Mouse (Mus musculus) megakaryocyte-erythroid progenitor cell, adult 5-6 weeks (primary cell): Measurements from ENCODE around the gene Slc38a1. TPM values are rescaled to one million over a fixed set of nuclear protein-coding genes. Genes with fewer than 3 reads are reported as not detected.

Source experiments
- ATAC-seq: replicated peaks from 2 replicates; pipeline ENCODE4 v1.8.0; 2016; ENCODE audit warnings: mild to moderate bottlenecking, inconsistent platforms; ENCODE audit not compliant: severe bottlenecking, poor library complexity, low FRiP score, low TSS enrichment
- total RNA-seq, 2 experiments: library from RNA; stranded (forward) in 1 of 2; stranded (reverse) in 1 of 2; fragments of 200-1000, 215-1000 nt in 1 of 2; fragments of >200 nt in 1 of 2; fragmentation: Nextera tagmentation in 1 of 2; gene quantifications; 2 replicates each; pipeline ENCODE4 v1.2.3; 2014 to 2017

Slc38a1 gene
- total RNA-seq, 2 experiments from 2014 or later = 51.3 to 84.0 TPM

- peak; percentile 88 for ATAC-seq
Observed at GRCm38 (mm10) chr15:96665889-96666288, 23.2 kb upstream of the Slc38a1 start.

DNA sequence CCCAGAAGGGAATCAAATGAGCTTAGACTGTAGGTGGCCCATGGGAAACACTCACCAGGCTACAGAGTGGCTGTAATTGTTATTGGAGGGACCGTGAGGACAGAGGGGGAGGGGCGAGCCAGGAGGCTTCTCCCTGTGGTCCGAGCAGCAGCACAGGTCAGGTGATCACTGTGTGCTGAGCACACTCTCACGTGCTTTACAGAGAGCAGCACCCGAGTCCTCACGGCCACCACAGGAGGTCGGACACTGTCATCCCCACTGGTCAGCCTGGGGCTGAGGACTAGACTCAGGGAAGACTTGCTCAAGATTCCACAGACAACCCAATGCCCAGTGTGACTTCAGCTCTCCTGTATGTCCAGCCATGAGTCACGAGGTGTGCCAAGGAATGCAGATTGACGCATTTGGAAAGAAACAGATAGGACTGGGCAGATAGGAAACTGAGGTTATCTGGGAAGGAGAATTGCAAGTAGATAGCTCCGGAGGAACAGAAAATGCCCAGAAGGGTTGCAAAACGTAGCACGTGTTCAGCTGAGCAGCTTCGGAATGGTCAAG, 18.0 kb upstream of the Slc38a1 start:
- no peak for ATAC-seq

DNA sequence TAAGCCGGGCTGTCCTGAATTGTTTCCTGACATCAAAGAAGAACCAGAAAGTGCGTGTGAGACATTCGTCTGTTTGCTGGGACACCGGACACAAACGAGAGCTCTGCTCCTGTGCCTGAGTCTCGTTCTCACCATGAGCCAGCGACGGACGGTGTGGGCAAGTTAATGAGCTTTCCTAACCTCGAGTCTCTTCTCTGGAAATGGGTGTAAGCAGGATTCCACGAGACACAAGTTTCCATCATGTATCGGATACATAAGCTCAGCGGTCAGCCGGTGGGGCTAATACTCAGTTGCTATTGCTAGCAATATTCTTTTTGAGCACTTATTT, 15.5 kb upstream of the Slc38a1 start:
- ATAC-seq = no peak

DNA sequence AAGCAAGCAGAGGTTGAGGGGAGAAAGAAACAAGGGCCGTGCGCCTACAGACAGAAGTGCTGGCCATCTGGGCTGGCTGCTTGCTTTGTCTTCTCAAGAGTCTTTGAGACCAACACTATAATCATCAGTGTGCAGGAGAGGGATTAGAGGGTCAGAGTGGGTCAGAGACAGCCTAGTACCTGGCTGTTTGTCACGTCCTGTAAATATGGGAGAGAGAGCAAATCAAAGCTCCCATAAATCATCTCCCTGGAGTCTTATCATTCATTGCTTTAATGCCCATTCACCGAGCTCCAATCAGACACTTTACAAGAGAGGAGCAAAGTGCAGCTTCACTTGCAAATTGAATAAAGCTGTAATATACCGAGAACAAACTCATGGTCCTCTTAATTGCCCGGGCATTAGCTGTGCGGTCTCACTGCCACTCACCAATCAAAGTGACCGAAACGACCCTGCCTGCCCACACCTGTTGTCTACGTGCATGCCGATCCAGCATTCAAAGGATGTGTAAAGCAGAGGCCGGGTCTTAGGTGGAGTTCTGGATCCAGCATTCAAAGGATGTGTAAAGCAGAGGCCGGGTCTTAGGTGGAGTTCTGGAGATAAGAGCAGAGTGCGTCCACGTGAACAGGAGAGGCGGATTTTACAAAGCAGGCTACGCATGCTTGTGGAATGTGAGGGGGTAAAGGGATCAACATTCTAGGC, 15.0 kb upstream of the Slc38a1 start:
- ATAC-seq = no peak

DNA sequence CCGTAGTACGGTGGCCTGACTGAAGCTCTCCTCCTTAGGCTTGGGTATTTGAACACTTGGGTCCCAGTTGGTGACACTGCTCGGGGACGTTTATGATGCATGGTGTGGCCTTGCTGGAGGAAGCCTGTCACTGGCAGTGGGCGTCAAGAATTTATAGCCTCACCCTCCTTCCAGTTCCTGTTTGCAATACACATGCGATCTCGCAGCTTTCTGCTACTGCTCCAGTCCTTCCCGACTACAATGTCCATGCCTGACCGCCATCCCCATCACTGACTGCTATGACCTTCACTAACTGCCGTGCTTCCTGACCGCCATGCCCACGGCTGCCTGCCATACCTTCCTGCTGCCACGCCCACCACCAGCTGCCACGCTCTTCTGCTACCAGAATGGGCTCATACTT, 12.8 kb upstream of the Slc38a1 start:
- peak; percentile 59 for ATAC-seq

GRCm38 (mm10) chr15:96654714-96655113, 12.0 kb upstream of the Slc38a1 start:
- peak; percentile 88 for ATAC-seq

- no peak for ATAC-seq
Observed at GRCm38 (mm10) chr15:96653011-96653410, 10.3 kb upstream of the Slc38a1 start.

DNA sequence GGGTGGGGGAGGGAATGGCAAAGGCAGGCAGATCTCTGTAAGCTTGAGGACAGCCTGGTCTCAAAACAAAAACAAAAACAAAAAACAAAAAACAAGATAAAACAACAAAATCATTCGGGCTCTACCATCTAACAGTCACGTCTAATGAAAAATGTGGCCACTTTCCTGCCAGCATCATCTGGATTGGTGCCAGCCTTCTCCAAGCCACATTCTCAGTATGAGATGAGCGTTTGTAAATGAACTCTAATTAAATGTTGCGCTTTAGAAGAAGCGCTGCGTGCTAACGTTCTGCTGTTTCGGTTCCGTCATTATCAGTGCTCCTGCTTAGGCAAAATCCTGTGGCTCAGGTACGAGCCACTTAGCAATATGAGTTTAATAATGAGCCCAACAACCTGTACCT, 9.8 kb upstream of the Slc38a1 start:
- no peak for ATAC-seq

DNA sequence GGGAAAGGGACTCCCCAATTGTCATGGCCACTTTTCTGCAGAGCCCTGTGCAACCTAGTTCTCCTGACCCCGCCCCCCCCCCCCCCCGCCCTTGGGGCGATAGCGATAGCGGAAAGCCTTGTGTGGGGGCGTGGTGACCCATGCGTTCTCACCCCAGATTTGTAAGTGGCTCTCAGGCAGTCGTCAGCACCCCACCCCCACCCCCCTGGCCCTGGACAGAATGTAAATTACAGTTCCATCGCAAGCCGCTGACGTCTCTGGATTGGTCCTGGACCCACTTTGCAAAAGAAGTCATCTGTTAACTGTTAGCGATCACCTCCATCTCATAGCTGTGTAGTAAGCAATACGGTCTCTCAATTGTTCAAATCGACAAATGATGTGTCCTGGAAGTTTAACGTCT, 4.7 kb upstream of the Slc38a1 start:
- no peak for ATAC-seq

GRCm38 (mm10) chr15:96641821-96642435, 785 bp downstream of the Slc38a1 start:
- peak; percentile 19 for ATAC-seq

DNA sequence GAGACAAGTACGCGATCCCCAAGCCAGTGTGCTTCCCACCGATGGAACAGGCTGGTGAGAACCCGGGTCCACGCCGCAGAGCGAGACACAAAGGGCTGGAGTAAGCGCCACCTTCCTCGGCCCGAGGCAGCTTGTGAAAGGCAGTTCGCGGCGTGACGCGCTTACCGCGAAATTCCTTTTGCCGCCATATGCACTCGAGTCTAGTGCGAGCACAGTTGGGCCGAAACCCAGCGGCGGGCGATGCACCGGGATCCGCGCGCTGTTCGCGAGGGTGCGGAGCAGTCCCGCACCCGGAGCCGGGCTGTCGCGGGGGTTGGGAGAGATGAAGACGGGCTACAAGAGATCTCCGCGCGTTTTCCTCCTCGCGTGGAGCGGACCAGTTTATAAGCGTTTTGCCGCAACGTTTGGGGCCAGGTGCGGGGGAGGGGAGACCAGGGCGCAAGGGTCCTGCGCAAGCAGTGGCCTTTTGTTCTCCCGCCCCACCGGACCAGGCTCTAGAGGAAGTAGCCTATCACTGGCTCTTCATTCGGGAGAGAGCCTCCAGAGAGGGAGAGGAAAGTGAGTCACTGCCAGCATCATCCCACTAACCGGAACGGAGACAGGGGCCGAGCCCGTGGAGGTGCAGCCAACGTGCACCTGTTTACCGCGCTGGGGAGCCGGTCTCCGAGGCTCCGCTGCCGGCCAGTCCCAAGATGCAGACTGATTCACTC, 1.4 kb downstream of the Slc38a1 start:
- ATAC-seq = peak; percentile 34

- peak; percentile 50 for ATAC-seq
Observed at GRCm38 (mm10) chr15:96640291-96640985, 2.3 kb downstream of the Slc38a1 start.

- ATAC-seq = no peak
Observed at GRCm38 (mm10) chr15:96639630-96640029, 3.1 kb downstream of the Slc38a1 start.

DNA sequence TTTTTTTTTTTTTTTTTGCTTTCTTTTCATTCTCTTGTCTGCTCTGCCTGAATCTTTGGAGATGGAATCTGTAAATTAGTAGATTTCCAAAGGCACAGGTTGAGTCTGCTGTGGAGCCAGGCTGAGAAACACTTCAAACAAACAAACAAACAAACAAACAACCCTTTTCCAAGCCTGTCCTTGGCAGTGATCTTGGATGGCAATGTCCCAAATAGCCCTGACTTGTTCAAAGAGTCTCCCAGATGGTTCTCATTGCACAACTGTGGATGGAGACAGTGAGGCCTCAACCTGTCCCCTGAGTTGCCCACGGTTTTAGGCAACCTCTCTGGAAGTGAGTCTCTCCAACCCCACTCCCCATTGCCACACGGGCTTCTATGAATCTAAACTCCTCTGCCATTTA, 4.1 kb downstream of the Slc38a1 start:
- ATAC-seq = no peak

GRCm38 (mm10) chr15:96638173-96638572, 4.5 kb downstream of the Slc38a1 start:
- no peak for ATAC-seq

DNA sequence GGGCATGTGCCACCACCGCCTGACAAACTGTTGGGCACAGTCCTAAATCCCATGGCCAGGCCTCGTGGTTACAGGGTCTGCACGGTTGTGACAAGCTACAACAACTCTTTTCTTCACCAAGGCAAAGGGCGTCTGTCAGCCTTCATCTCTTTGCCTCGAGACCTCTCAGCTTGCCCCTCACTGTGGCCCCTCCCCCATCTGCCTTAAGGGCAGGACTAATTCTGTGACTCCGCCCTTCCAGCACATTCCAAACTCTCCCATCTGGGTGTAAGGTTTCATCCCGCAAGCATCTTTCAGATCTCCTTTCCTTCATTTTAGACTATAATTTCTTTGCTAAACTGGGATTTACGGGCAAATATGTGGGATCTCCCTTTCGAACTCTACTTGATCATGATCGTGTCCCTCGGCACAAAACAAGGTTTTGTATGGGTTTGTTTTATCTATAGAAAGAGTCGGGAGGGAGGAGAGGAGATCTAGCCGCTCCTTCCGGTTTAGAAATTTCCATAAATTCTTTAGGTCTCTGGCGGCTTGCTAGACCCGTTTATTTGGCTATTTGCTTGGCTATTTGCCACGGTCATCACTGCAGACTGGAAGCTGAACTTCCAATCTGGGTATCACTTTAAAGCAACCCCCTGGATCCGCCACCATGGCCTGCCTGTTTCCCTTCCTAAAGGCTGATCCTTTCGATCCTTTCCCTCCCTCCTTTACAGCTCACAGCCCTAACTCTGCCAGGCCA, 7.9 kb downstream of the Slc38a1 start:
- no peak for ATAC-seq

DNA sequence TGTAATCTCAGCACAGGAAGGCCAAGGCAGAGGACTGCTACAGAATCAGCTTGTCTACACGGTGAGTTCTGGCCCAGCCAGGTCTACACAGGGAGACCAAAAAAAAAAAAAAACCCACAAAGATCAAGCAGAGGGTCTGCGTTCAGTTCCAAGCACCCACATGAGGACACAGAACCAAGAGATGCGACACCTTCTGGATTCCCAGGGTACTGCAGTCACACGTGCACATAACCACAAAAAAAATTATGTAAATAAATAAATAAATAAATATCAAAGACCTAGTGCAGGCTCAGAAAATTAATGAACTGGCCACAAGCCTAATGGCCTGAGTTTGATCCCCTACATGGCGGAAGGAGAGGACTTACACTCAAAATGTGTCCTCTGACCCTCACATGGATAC, 10.5 kb downstream of the Slc38a1 start:
- ATAC-seq = no peak; the same call in 1 of the 2 replicates

GRCm38 (mm10) chr15:96631107-96631718, 11.5 kb downstream of the Slc38a1 start:
- ATAC-seq = no peak

GRCm38 (mm10) chr15:96628256-96628655, 14.5 kb downstream of the Slc38a1 start:
- ATAC-seq = no peak
